Mouse (Mus musculus) small intestine, adult 2 months (tissue): ENCODE measurements around the gene Gtf3c2.

Experiments used
- CTCF ChIP-seq: fragments of 200-500 bp; IDR thresholded peaks from 2 replicates; pipeline ENCODE4 v1.5.1; 2012; ENCODE audit warnings: low read depth, mild to moderate bottlenecking, control low read depth, inconsistent platforms, low read length, moderate library complexity, mixed read lengths; ENCODE audit not compliant: insufficient replicate concordance, insufficient read length; ENCODE audit errors: extremely low read depth
- POLR2A ChIP-seq: fragments of 200-500 bp; IDR thresholded peaks from 2 replicates; pipeline ENCODE4 v1.6.1; 2012; ENCODE audit warnings: low read depth, mild to moderate bottlenecking, control low read depth, inconsistent platforms, low read length, moderate library complexity

GRCm38 (mm10) chr5:31164878-31165277 lies 15.1 kb downstream of the Gtf3c2 start:
- TF ChIP-seq CTCF (no peak), POLR2A (no peak)
